Mouse (Mus musculus) spleen, adult 12 weeks (tissue): ENCODE results near the gene Ostn.
"Not testable (repeated sequence)": the region's sequence is repeated elsewhere in the genome, so short reads cannot be mapped to it uniquely, and the experiment has no call there.

Experiments
- DNase-seq: peaks from one replicate; pipeline ENCODE4 v3.0.0; 2022; ENCODE audit warnings: low spot score

Ostn gene

GRCm38 (mm10) chr16:27307189-27307588 lies at the start of gene Ostn:
Gene Ostn, plus strand, starts transcription at chr16:27307489.
- not testable (repeated sequence) for DNase-seq

DNA sequence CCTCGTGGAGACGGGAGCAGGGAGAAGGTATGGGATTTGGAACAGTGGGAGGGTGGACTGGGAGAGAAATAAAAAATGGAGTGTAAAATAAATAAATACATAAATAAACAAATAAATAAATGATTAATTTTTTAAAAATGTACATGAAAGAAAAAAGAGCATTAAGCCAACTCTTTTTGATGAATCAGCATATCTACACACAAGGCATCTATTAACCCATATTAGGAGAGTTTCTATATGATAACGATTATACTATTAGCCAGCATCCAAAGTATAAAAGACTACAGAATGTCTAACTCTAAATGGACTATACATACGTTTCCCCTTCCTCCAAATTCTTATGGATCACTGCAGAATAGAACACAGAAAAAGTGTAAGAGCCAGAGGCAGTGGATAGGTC lies 38.5 kb upstream of the Ostn start:
- no peak for DNase-seq

GRCm38 (mm10) chr16:27287410-27287809 lies 19.9 kb upstream of the Ostn start:
- no peak for DNase-seq

DNA sequence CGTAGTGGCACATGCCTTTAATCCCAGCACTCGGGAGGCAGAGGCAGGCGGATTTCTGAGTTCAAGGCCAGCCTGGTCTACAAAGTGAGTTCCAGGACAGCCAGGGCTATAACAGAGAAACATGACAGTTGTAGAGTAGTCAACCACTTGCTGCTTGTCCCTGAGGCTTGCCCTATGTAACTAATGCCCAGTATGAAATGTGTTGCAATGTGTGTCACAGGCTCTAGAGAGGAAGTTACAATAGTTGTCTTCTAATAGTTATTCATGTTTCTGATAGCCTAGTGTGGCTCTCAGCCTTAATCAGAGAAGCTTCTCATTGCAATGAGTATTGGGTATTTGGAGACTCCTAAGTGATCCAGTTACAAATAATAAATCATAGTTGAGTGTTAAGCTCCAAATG lies 10.8 kb upstream of the Ostn start:
- no peak for DNase-seq

- no peak for DNase-seq
Measured at GRCm38 (mm10) chr16:27296929-27297328, 10.4 kb upstream of the Ostn start.

DNA sequence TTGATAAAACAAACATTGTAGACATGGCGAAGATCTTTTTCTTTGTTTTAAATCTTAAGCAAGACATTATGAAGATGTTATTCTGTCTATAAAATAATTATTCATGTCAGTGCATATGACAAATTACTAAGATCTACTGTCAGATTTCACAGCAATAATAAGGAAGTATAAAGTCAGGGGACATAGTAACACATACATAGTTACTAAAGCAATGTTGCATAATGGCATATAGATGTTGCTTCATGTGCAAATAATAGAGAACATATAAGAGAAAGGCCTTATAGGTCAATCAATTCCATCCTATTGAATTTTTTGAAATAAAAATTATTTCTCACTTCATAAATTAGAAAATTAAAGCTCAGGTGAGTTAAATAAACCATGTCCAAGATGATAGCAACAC lies 11.8 kb downstream of the Ostn start:
- DNase-seq: no peak

DNA sequence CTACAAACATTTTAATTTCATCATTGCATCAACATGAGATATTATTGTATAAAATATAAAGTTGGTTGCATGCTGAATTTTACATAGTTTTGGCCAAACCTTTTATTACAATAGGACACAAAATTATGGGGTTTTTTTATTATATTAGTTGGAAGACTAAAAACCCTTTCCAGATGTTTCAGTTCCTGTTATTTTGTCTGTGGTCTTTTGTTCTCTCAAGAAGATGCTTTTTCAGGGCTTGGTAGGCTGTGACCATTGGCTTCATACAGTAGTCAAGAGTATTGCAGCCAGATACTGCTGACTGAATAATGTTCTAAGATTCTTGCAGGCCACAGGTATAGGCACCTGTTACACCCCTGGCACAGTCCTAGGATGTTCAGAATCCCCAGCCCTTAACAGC lies 14.8 kb downstream of the Ostn start:
- DNase-seq: no peak

GRCm38 (mm10) chr16:27326463-27326862 lies 19.2 kb downstream of the Ostn start:
- no peak for DNase-seq

DNA sequence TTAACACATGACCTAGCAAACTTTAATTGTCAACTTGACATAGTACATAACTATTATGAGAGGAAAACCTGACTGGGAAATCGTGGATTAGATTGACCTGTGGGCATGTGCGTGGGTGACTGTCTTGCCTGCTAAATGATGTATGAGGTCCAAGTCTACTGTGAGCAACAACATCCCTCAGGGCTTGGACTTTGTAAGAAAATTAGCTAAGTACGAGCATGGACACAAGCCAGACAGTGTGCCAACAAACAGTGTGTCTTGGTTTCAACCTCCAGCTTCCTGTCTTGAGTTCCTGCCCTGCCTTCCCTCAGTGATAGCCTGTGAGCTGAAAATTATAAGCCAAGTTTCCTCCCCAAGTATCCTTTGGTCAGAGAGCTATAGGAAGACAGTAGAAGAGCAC lies 40.2 kb downstream of the Ostn start:
- DNase-seq: no peak

GRCm38 (mm10) chr16:27348359-27348758 lies 41.1 kb downstream of the Ostn start:
- DNase-seq: no peak

GRCm38 (mm10) chr16:27349235-27349634 lies 41.9 kb downstream of the Ostn start:
- no peak for DNase-seq

- DNase-seq: no peak
Measured at GRCm38 (mm10) chr16:27349878-27350532, 42.7 kb downstream of the Ostn start.

GRCm38 (mm10) chr16:27354464-27354863 lies 47.2 kb downstream of the Ostn start:
- DNase-seq: no peak

- DNase-seq: no peak
Measured at GRCm38 (mm10) chr16:27360059-27360458, 52.8 kb downstream of the Ostn start.

- DNase-seq: no peak
Measured at GRCm38 (mm10) chr16:27370191-27370590, 62.9 kb downstream of the Ostn start, which contains the start of gene Uts2b. Gene Uts2b, minus strand, starts transcription at chr16:27370239.

- DNase-seq: no peak
Measured at GRCm38 (mm10) chr16:27370700-27371099, 63.4 kb downstream of the Ostn start.

GRCm38 (mm10) chr16:27374139-27374538 lies 66.8 kb downstream of the Ostn start:
- no peak for DNase-seq

DNA sequence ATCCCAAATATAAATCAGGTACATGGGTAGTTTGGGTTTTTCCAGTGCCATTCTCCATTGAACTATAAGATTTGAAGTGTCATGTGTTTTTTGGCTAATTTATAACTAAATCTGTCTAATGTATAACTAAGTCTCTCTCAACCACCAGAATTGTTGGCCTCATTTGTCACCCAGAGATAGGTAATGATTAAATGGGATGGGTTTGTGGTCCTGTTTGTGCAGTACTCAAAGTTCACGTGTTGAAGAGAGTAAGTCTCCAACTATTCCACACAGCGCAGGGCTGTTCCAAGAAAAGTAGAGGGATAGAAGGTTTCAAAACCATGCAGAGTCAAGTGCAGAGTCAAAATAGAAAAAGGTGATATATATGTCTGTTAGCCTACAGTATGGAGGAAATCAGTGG lies 68.0 kb downstream of the Ostn start:
- DNase-seq: no peak

- no peak for DNase-seq
Measured at GRCm38 (mm10) chr16:27376556-27376955, 69.3 kb downstream of the Ostn start.

DNA sequence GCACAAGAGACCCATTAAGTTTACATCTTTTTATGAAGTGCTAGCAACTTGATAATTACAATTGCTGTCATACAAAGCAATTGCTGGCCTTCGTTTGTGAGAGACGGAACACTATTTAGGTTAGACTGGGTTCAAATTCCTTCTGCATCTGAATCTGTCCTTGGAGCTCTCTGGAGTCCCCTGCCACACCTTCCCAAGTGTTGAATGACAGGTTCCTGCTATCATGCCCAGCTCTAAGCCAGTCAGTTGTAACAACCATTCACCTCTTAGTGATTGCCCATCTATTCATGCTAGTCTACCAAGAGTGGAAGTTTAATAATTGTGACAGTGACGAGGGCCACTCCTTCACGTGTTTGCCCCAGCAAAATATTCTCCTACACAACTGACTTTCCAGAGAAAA lies 74.9 kb downstream of the Ostn start:
- DNase-seq: no peak

GRCm38 (mm10) chr16:27384893-27385603 lies 77.8 kb downstream of the Ostn start:
- no peak for DNase-seq

DNA sequence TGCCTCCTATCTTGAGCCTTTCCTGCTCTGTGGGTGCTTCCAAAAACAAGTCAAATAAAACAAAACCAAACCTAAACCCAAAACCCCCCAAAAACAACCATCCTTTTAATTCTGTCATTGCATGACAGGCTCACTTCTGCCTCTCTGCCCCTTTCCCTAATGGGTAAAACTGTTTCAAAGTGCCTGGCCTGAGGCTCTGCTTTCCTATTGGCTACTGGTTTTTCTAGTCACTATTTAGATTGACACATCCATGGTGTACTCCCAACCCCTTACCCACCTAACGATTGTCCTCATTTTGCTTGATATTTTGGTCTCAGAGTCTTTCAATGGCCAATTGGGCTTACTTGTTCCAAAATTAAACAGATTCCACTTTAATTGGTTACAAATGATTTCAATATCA lies 78.4 kb downstream of the Ostn start:
- DNase-seq: no peak

DNA sequence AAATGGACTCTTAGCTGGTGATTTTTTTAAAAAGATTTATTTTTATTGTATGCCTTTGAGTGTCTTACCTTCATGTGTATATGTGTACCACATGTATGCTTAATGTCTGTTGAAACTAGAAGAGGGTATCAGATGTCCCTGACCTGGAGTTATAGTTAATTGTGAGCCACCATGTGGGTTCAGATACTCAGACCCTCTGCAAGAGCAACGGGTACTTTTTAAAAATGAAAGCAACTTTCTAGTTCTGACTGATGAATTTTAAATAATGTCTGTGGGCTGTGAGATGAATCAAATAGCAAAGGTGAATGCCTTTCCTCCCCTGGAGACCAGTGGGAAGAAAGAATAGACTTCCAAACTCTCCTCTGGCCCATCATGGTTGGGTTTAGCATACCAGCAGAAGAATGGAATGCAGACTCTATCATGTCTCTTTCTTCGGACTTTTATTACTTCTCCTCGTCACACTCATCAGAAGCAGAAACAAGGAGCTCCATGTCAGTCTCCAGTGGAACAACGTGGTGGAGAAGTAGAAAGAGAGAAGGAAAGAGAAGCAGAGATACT lies 79.6 kb downstream of the Ostn start:
- no peak for DNase-seq
